Mouse (Mus musculus) stomach, postnatal 0 days (tissue): ENCODE measurements around the gene Uroc1. TPM values are rescaled to one million over a fixed set of nuclear protein-coding genes. Genes with fewer than 3 reads are reported as not detected.
A peak's percentile ranks its signal among the peaks of the same experiment; 100 is the strongest.

ENCODE experiments used
- ATAC-seq: fragments of 200-750 bp; cut with Nextera tagmentation; 2 replicates; pipeline ENCODE4 v1.8.0; 2017; ENCODE audit not compliant: low FRiP score, low TSS enrichment
- DNase-seq: peaks from one replicate; pipeline ENCODE4 v3.0.0-alpha.2; 2016; ENCODE audit warnings: low spot score
- H3K27ac ChIP-seq: fragments of 300-500 bp; sonication (generic); replicated peaks from 2 replicates; pipeline ENCODE4 v1.5.1; 2014; ENCODE audit warnings: mild to moderate bottlenecking, control low read depth
- H3K27me3 ChIP-seq: fragments of 300-500 bp; sonication (generic); 2 replicates; pipeline ENCODE4 v1.6.1; 2014; ENCODE audit warnings: low read length; ENCODE audit not compliant: control insufficient read depth, insufficient read depth
- H3K36me3 ChIP-seq: fragments of 300-500 bp; sonication (generic); 2 replicates; pipeline ENCODE4 v1.6.1; 2014; ENCODE audit warnings: low read length, mixed read lengths; ENCODE audit not compliant: control insufficient read depth, insufficient read depth
- H3K4me1 ChIP-seq: fragments of 300-500 bp; sonication (generic); replicated peaks from 2 replicates; pipeline ENCODE4 v1.6.1; 2014; ENCODE audit warnings: antibody characterized with exemption; ENCODE audit not compliant: control insufficient read depth, insufficient read depth
- H3K4me2 ChIP-seq: fragments of 300-500 bp; sonication (generic); replicated peaks from 2 replicates; pipeline ENCODE4 v1.6.1; 2014; ENCODE audit warnings: low read depth, mild to moderate bottlenecking, control low read depth, moderate library complexity
- H3K4me3 ChIP-seq: fragments of 300-500 bp; sonication (generic); 2 replicates; pipeline ENCODE4 v1.5.1; 2014; ENCODE audit warnings: low read depth, low read length, control low read depth
- H3K9ac ChIP-seq: fragments of 300-500 bp; sonication (generic); 2 replicates; pipeline ENCODE4 v1.6.1; 2014; ENCODE audit warnings: mild to moderate bottlenecking, low read length, control low read depth, mixed read lengths
- H3K9me3 ChIP-seq: fragments of 300-500 bp; sonication (generic); 2 replicates; pipeline ENCODE4 v1.6.1; 2016; ENCODE audit warnings: low read length; ENCODE audit not compliant: control insufficient read depth
- CTCF ChIP-seq: IDR thresholded peaks from 2 replicates; pipeline ENCODE4 v1.5.1; 2016; ENCODE audit warnings: antibody characterized with exemption, low read depth, mild to moderate bottlenecking, moderate library complexity
- EP300 ChIP-seq: optimal IDR thresholded peaks from 2 replicates; pipeline ENCODE3; 2016; ENCODE audit warnings: antibody characterized with exemption
- WGBS: fragments of 180-500 bp; shearing (Covaris S2); extraction: QIAGEN DNeasy Blood & Tissue Kit; methylation state at CpG from one replicate; pipeline ENCODE4 v1.1.7; 2014; 5-methylcytosine and 5-hydroxymethylcytosine counted together
- polyA plus RNA-seq: library from polyadenylated mRNA; unstranded; fragments of >200 nt; fragmentation: Nextera tagmentation; extraction: Ambion mirVana; gene quantifications from 2 replicates; pipeline ENCODE4 v1.2.1, GENCODE M21; 2015

The Uroc1 gene
- polyA plus RNA-seq, 1 experiment from 2014 or later: 0.16 TPM

DNA sequence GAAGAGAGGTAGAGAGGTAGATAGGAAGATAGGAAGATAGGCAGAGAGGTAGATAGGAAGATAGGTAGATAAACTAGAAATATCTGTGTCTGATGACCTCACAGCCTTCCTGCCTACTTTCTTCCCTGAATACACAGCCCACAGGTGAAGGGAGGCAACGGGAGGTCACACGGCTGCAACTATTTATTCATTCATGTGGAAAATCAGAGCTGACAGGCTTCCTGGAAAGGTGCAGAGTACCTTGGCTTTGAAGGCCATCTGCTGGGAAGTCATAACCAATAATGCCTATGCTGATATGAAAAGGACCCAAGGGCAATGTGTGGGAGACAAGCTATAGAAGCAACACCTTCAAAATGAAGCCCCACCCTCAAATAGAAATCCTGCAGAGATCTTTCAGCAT is 9.3 kb downstream of the Uroc1 start:
- Histone ChIP-seq H3K9ac (no peak overlapping the region), H3K27me3 (no peaks in the 10 kb centered on the region), H3K4me1 (no peaks in the 10 kb centered on the region), H3K4me2 (no peak overlapping the region), H3K36me3 (no peaks in the 10 kb centered on the region), H3K4me3 (no peak overlapping the region), H3K9me3 (no peaks in the 10 kb centered on the region), H3K27ac (no peak overlapping the region)
- ATAC-seq (no peak), DNase-seq (no peak)
- 59% methylated on average over 2 of the region's 2 CpGs for WGBS
- TF ChIP-seq EP300 (no peak), CTCF (no peak)

DNA sequence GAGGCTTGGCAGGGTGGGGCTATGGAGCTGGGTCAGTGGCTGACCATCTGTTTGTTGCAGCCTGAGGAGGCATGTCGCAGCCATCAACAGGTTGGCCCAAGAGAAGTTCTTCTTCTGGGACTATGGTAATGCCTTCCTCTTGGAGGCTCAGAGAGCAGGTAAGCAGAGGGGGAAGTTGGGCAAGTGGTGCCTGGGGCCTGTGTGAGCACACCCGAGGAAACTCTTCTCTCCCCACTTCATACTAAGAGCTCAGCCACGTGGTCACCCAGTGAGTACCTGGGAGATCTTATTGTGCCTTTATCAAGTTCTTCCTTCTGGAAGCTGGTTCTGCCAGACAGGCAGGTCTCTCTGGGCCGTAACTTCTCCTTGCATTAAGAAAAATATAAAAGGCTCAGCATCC is 14.1 kb downstream of the Uroc1 start:
- TF ChIP-seq CTCF (no peak), EP300 (no peak)
- Histone ChIP-seq H3K9me3 (no peaks in the 10 kb centered on the region), H3K36me3 (no peaks in the 10 kb centered on the region), H3K4me2 (no peak overlapping the region), H3K27me3 (no peaks in the 10 kb centered on the region), H3K9ac (no peak overlapping the region), H3K4me3 (no peak overlapping the region), H3K27ac (peak overlapping the region; percentile 53; the same call in 1 of the 2 replicates), H3K4me1 (no peaks in the 10 kb centered on the region)
- DNase-seq: no peak
- 61% methylated on average over 4 of the region's 4 CpGs for WGBS
- no peak for ATAC-seq

DNA sequence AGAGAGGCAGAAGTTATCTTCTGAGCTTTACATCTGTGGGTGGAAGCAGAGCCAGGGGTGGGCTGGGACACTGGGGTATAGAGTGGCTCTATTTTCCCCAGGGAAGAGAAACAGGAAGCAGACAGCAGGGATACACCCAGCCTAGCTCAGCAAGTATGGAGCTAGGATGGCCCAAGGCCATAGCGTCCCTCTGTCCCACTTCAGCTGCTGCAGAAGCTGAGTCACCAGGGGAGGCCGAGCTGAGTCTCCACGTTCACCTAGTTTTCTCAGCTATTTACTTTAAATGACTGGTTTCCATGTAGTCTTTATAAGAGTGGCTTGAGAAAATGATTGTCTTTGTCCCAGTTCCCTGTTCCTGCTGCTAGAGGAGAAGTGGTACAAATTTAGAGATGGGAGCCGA is 15.4 kb downstream of the Uroc1 start:
- H3K36me3 ChIP-seq: no peaks in the 10 kb centered on the region
- peak overlapping the region; percentile 58 for H3K27ac ChIP-seq
- 48% methylated on average over 4 of the region's 4 CpGs for WGBS
- ATAC-seq (peak; percentile 68), DNase-seq (no peak)
- no peaks in the 10 kb centered on the region for H3K9me3 ChIP-seq
- H3K4me3 ChIP-seq: no peak overlapping the region
- H3K9ac ChIP-seq: no peak overlapping the region
- TF ChIP-seq CTCF (no peak), EP300 (no peak)
- H3K4me1 ChIP-seq: no peaks in the 10 kb centered on the region
- H3K4me2 ChIP-seq: no peak overlapping the region
- no peaks in the 10 kb centered on the region for H3K27me3 ChIP-seq

DNA sequence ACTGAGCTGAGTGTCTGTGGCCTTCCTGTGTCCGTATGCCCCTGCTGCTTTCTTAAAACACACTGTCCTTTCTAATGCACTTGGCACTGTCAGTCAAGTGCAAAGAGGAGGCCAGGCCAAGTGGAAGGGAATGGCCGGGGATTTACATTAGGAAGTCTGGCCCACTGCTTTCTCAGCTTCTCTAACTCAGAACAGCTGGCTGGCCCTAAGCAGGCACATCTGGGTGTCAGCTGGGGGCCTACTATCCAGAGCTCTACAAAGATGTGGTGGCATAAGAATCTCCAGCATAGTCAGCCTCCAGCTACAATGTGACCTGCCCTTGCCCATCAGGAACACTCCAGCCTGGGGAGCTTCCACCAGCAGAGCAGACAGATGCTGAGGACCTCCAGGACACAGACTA is 16.9 kb downstream of the Uroc1 start:
- WGBS: 61% methylated on average over 2 of the region's 2 CpGs
- Histone ChIP-seq H3K4me3 (no peak overlapping the region), H3K36me3 (no peaks in the 10 kb centered on the region), H3K4me1 (no peaks in the 10 kb centered on the region), H3K27me3 (no peaks in the 10 kb centered on the region), H3K27ac (no peak overlapping the region), H3K9me3 (no peaks in the 10 kb centered on the region), H3K9ac (no peak overlapping the region), H3K4me2 (no peak overlapping the region)
- ATAC-seq (no peak), DNase-seq (no peak)
- no peak for TF ChIP-seq EP300
- no peak for TF ChIP-seq CTCF

DNA sequence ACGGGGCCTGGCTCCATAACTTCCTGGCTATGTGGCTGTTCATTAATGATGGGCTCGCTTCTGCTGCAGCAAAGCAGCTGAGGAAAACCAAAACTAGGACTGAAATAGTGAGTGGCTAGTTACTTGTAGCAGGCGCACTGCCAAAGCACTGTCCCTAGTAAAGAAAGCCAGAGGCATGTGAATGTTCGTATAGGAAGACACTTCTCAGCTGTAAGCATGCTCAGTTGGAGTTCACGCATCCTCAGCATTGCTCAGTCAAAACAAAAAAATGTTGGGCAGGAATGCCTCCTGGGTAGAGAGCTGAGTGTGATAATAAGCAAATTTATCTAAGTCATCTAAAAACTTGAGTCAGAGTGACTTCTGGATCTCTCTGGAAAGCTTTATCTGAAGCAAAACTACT is 25.1 kb downstream of the Uroc1 start:
- Histone ChIP-seq H3K9ac (no peak overlapping the region), H3K36me3 (no peaks in the 10 kb centered on the region), H3K27ac (0 out of 2 replicates have a peak overlapping the region, but pooled peaks have one; percentile 4), H3K9me3 (no peaks in the 10 kb centered on the region), H3K4me3 (no peak overlapping the region), H3K4me1 (peaks cover 8% of the 10 kb centered on the region; the same call in 1 of the 2 replicates), H3K4me2 (no peak overlapping the region), H3K27me3 (no peaks in the 10 kb centered on the region)
- no peak for TF ChIP-seq EP300
- no peak for TF ChIP-seq CTCF
- ATAC-seq (no peak), DNase-seq (no peak)
- 56% methylated on average over 5 of the region's 5 CpGs for WGBS

DNA sequence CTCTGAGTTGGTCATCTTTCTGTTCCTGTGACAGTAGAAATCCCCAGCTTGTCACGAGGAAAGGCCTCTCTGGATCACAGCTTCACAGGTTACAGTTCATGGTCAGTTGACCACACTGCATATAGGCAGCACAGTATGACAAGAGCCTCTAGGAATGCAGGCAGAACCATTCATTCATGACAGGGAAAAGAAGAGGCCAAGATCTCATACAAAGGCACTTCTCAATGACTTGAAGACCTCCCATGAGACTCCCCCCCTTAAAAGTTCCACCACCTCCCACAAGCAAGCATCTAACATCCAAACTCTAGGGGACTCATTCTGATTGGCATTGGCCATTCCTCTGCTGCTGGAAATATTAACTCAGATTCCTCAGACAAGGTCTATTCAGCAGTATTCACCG is 26.4 kb downstream of the Uroc1 start:
- Histone ChIP-seq H3K4me2 (no peak overlapping the region), H3K4me3 (no peak overlapping the region), H3K4me1 (peaks cover 8% of the 10 kb centered on the region; the same call in 1 of the 2 replicates), H3K9me3 (no peaks in the 10 kb centered on the region), H3K36me3 (no peaks in the 10 kb centered on the region), H3K27me3 (no peaks in the 10 kb centered on the region), H3K27ac (peak overlapping the region; percentile 84), H3K9ac (no peak overlapping the region)
- TF ChIP-seq EP300: no peak
- no peak for TF ChIP-seq CTCF
- DNase-seq (no peak), ATAC-seq (no peak)
- WGBS: 62% methylated on average over 2 of the region's 2 CpGs
